Comparison of ENCODE assay signal across 9 mouse cellular contexts in genomic region chr5:140565856-140566255, GRCm38 (mm10). TPM values are rescaled to one million over a fixed set of nuclear protein-coding genes. Genes with fewer than 3 reads are reported as not detected.
DNase-seq lines count a peak whose midpoint lies in the region; ATAC-seq and TF ChIP-seq lines count a peak whose summit lies in the region.
"Had no signal": no experiment of that assay in that cellular context is flagged by ENCODE, and none has a peak within 500 bp of the region (broad histone marks: within the 10 kb centered on the region; RNA-seq: fewer than 3 reads in every experiment).

No protein-coding gene starts in this region.

- H3K9me3 ChIP-seq in forebrain, embryonic 14.5 days (replicated peaks; ENCODE audit: control insufficient read depth, low read length): no peaks in the 10 kb centered on the region
- no peaks in the 10 kb centered on the region for H3K9me3 ChIP-seq in hindbrain, postnatal 0 days (ENCODE audit: low read length)
- no peaks in the 10 kb centered on the region for H3K9me3 ChIP-seq in midbrain, embryonic 16.5 days (replicated peaks; ENCODE audit: control insufficient read depth, low read length, poor library complexity, severe bottlenecking)

- peak; percentile 21 to 25 for DNase-seq in cerebellum, adult 2 months
- no peak for DNase-seq in cerebellum, postnatal 4 days (ENCODE audit: low spot score in 2 of 2)
- peak; percentile 59 to 86 for DNase-seq in adrenal gland, adult (ENCODE audit: inconsistent age in 2 of 2, low spot score in 1 of 2)
- no peak for DNase-seq in forebrain, embryonic 14.5 days (ENCODE audit: low spot score)
- peak; percentile 51 for DNase-seq in hindbrain, postnatal 0 days (ENCODE audit: low spot score)
- DNase-seq in left cerebral cortex, postnatal 4 days: peak; percentile 31
- DNase-seq in splenic B cell, adult 2 months (ENCODE audit: low read depth, low spot score): peak; percentile 60

- TF ChIP-seq POLR2A in cerebellum, adult 2 months (IDR thresholded peaks at IDR 0.05; ENCODE audit: borderline replicate concordance, insufficient read depth, low read length): no peak

- H3K4me2 ChIP-seq in forebrain, embryonic 14.5 days (ENCODE audit: low read length): no peak overlapping the region
- no peak overlapping the region for H3K4me2 ChIP-seq in hindbrain, postnatal 0 days (ENCODE audit: low read depth, low read length)
- no peak overlapping the region for H3K4me2 ChIP-seq in midbrain, embryonic 16.5 days (ENCODE audit: low read length)

- intact Hi-C loops in left cerebral cortex, postnatal 4 days (cut with DNase I): no loop called here

- no peaks in the 10 kb centered on the region for H3K4me1 ChIP-seq in cerebellum, adult 2 months (ENCODE audit: control insufficient read depth, insufficient read depth, low read length)
- H3K4me1 ChIP-seq in forebrain, embryonic 14.5 days (ENCODE audit: control insufficient read depth, insufficient read depth, low read length): peaks cover 2% of the 10 kb centered on the region; the same call in 1 of the 2 replicates
- H3K4me1 ChIP-seq in hindbrain, postnatal 0 days (ENCODE audit: insufficient read depth, low read length): no peaks in the 10 kb centered on the region; the same call in 1 of the 2 replicates
- no peaks in the 10 kb centered on the region; the same call in 1 of the 2 replicates for H3K4me1 ChIP-seq in midbrain, embryonic 16.5 days (ENCODE audit: control insufficient read depth, insufficient read depth, low read length)

- no peak overlapping the region for H3K4me3 ChIP-seq in cerebellum, adult 2 months (replicated peaks; ENCODE audit: insufficient read depth, low read depth, low read length)
- H3K4me3 ChIP-seq in forebrain, embryonic 14.5 days (ENCODE audit: low read depth, low read length): no peak overlapping the region
- no peak overlapping the region for H3K4me3 ChIP-seq in hindbrain, postnatal 0 days (ENCODE audit: low read length)
- H3K4me3 ChIP-seq in midbrain, embryonic 16.5 days (ENCODE audit: low read depth, low read length): no peak overlapping the region

- peak; percentile 16; the same call in 1 of the 2 replicates for ATAC-seq in forebrain, embryonic 14.5 days
- peak; percentile 60 for ATAC-seq in hindbrain, postnatal 0 days
- ATAC-seq in midbrain, embryonic 16.5 days: peak; percentile 59

- WGBS in cerebellum, adult 2 months: 46% methylated on average over 6 of the region's 6 CpGs
- WGBS in forebrain, embryonic 14.5 days: 61% methylated on average over 6 of the region's 6 CpGs
- 56% methylated on average over 6 of the region's 6 CpGs for WGBS in hindbrain, postnatal 0 days
- WGBS in midbrain, embryonic 16.5 days: 56% methylated on average over 6 of the region's 6 CpGs

- H3K36me3 ChIP-seq in forebrain, embryonic 14.5 days (ENCODE audit: control insufficient read depth, insufficient read depth, low read length): no peaks in the 10 kb centered on the region
- H3K36me3 ChIP-seq in hindbrain, postnatal 0 days (ENCODE audit: insufficient read depth, low read length): no peaks in the 10 kb centered on the region
- no peaks in the 10 kb centered on the region for H3K36me3 ChIP-seq in midbrain, embryonic 16.5 days (ENCODE audit: control insufficient read depth, insufficient read depth, low read length)
- H3K36me3 ChIP-seq in splenic B cell, adult 2 months (ENCODE audit: control insufficient read depth, insufficient read depth, low read length, poor library complexity, severe bottlenecking): no peaks in the 10 kb centered on the region

- no peak overlapping the region for H3K9ac ChIP-seq in forebrain, embryonic 14.5 days (ENCODE audit: low read length)
- H3K9ac ChIP-seq in hindbrain, postnatal 0 days (replicated peaks; ENCODE audit: low read length): no peak overlapping the region
- H3K9ac ChIP-seq in midbrain, embryonic 16.5 days (ENCODE audit: low read depth, low read length): no peak overlapping the region

- H3K27ac ChIP-seq in cerebellum, adult 2 months (ENCODE audit: insufficient read depth, low read length): no peak overlapping the region
- no peak overlapping the region for H3K27ac ChIP-seq in forebrain, embryonic 14.5 days (ENCODE audit: low read depth, low read length)
- H3K27ac ChIP-seq in hindbrain, postnatal 0 days: peak overlapping the region; percentile 26; the same call in 1 of the 2 replicates
- H3K27ac ChIP-seq in midbrain, embryonic 16.5 days (ENCODE audit: low read length): peak overlapping the region; percentile 53

- H3K27me3 ChIP-seq in cerebellum, adult 2 months (ENCODE audit: control insufficient read depth, insufficient read depth, low read length): no peaks in the 10 kb centered on the region
- H3K27me3 ChIP-seq in forebrain, embryonic 14.5 days (replicated peaks; ENCODE audit: control insufficient read depth, insufficient read depth, low read length): no peaks in the 10 kb centered on the region
- H3K27me3 ChIP-seq in hindbrain, postnatal 0 days (ENCODE audit: insufficient read depth, low read length): no peaks in the 10 kb centered on the region
- H3K27me3 ChIP-seq in midbrain, embryonic 16.5 days (ENCODE audit: control insufficient read depth, insufficient read depth, low read depth, low read length): no peaks in the 10 kb centered on the region
- H3K27me3 ChIP-seq in splenic B cell, adult 2 months (ENCODE audit: control insufficient read depth, insufficient read depth, low read length, poor library complexity, severe bottlenecking): no peaks in the 10 kb centered on the region

- 0 out of 2 replicates have a peak, but pooled peaks have one; percentile 14 for TF ChIP-seq CTCF in cerebellum, adult 2 months (IDR thresholded peaks at IDR 0.05; ENCODE audit: borderline replicate concordance, insufficient read depth, low read depth, low read length)
- TF ChIP-seq CTCF in hindbrain, postnatal 0 days (IDR thresholded peaks at IDR 0.05; ENCODE audit: low read depth): peak; percentile 66

RNA-seq across cellular contexts. Expression of gene Grifin, which starts 1.0 kb away (rescaled TPM):
- polyA plus RNA-seq in cerebellum, adult 2 months (2012; rRNA removed): 0.82 and 1.4 TPM in 2 replicates
- polyA plus RNA-seq in forebrain, embryonic 14.5 days (2014; fragmentation: Nextera tagmentation; extraction: Ambion mirVana): 0.38 TPM in 1 of 2 replicates, not detected in the other
- not detected in 2 replicates for total RNA-seq in hindbrain, postnatal 0 days (2014; rRNA removed)
- polyA plus RNA-seq in hindbrain, postnatal 0 days (2015; fragmentation: Nextera tagmentation; extraction: Ambion mirVana): 0.25 and 0.32 TPM in 2 replicates
- total RNA-seq in left cerebral cortex, postnatal 4 days (2021): not detected
- 0.43 TPM in 1 of 2 replicates, not detected in the other for polyA plus RNA-seq in midbrain, embryonic 16.5 days (2015; fragmentation: Nextera tagmentation; extraction: Ambion mirVana)
- total RNA-seq: gastrocnemius, adult 8-10 months had no signal

RNA-seq across cellular contexts. Expression of gene Lfng, which starts 41.3 kb away (rescaled TPM):
- 48.7 and 53.4 TPM in 2 replicates for polyA plus RNA-seq in cerebellum, adult 2 months (2012; rRNA removed)
- 30.9 TPM in 2 replicates for polyA plus RNA-seq in forebrain, embryonic 14.5 days (2014; fragmentation: Nextera tagmentation; extraction: Ambion mirVana)
- 81.4 and 112 TPM in 2 replicates for total RNA-seq in hindbrain, postnatal 0 days (2014; rRNA removed)
- 29.7 and 35.1 TPM in 2 replicates for polyA plus RNA-seq in hindbrain, postnatal 0 days (2015; fragmentation: Nextera tagmentation; extraction: Ambion mirVana)
- total RNA-seq in left cerebral cortex, postnatal 4 days (2021): 10 to 100 TPM; 19.7 to 20.7 TPM
- polyA plus RNA-seq in midbrain, embryonic 16.5 days (2015; fragmentation: Nextera tagmentation; extraction: Ambion mirVana): 18.4 and 23.1 TPM in 2 replicates

Comparison
In these comparisons a context has a peak if more than half of its experiments do, and no peak if none do; other contexts are left out.
1. DNase-seq: peak in cerebellum, adult 2 months (2 of 2), adrenal gland, adult (2 of 2), hindbrain, postnatal 0 days (single experiment), left cerebral cortex, postnatal 4 days (single experiment) and splenic B cell, adult 2 months (single experiment); none in cerebellum, postnatal 4 days (0 of 2) and forebrain, embryonic 14.5 days (single experiment).
2. H3K27ac ChIP-seq: peak in hindbrain, postnatal 0 days (single experiment) and midbrain, embryonic 16.5 days (single experiment); none in cerebellum, adult 2 months (single experiment) and forebrain, embryonic 14.5 days (single experiment).
3. Peak in every context shown above with its lines, with median percentiles within 50 percentile points of each other: ATAC-seq.